Mouse (Mus musculus) urinary bladder, adult 2 months (tissue): Measurements from ENCODE around the gene Gm3336. TPM values are rescaled to one million over a fixed set of nuclear protein-coding genes. Genes with fewer than 3 reads are reported as not detected.

Experiments
- DNase-seq: peaks from one replicate; pipeline ENCODE4 v3.0.0; 2022; ENCODE audit warnings: low spot score
- polyA plus RNA-seq: library from polyadenylated mRNA; depleted of rRNA; stranded (reverse); fragments of >200 nt; gene quantifications from 2 replicates; pipeline ENCODE4 v1.2.3, GENCODE M21; 2012

The Gm3336 gene
- polyA plus RNA-seq, 1 experiment = 0.56 TPM

DNA sequence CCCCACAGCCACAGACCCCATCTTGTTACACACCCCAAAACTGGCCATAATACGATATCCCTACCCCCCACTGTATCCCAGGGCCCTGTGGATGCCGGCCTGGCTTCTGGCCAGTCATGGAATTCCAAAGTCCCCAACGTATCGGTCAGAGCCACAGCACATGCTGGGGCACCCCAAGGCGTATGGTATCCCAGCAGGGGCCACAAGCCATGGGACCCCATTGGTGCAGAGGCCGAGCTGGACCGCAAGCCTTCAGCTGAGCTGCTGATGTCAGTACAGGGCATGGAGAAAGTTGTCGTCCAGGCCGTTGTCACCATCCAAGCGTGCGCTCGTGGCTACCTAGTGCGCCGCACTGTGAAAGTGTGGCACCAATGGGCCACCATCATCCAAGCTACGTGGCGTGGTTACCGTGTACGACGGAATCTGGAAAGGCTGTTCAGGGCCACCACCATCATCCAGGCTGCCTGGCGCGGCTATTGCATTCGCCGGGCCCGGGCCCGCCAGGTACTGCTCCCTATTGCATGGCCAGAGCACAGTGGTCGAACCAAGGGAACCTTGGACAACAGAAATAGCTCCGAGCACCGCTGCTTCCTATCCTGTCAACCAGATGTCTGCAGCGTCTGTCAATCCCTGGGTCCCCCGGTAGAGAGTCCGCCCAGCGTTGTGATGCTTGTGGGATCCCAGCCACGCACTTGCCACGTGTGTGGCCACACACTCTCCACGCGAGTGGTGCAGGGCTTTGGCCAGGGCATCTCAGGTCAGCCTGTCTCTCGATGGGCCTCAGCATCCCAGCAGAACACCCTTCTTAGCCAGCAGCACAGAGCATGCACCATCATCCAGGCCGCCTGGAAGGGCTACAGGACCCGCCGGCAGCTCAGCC lies 1.6 kb upstream of the Gm3336 start:
- DNase-seq = peak; percentile 19

DNA sequence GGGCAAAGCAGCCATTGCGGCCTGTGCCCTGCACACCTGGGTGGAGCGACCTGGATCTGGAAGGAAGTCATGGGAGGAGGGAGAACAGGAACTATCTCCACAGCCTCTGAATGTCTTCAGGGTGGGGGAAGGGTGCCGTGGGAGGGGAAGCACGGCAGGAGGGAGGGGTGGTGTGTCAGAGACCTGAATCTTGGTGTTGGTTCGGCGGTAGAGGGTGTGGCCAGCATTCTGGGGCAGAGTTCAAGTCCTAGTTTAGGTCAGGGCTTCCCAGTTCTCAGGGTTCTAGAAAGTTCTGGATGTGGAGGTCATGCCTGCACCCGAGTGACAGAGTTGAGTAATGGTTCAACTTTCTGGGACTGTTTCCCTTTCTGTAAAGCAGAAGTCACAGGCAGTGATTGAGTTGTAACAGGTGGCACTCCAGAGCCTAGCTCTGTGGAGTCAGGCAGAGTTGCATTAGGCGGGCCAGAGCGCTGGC lies 1.5 kb downstream of the Gm3336 start:
- peak; percentile 20 for DNase-seq

GRCm38 (mm10) chr8:70720739-70721138 lies 2.4 kb downstream of the Gm3336 start:
- DNase-seq = peak; percentile 66

DNA sequence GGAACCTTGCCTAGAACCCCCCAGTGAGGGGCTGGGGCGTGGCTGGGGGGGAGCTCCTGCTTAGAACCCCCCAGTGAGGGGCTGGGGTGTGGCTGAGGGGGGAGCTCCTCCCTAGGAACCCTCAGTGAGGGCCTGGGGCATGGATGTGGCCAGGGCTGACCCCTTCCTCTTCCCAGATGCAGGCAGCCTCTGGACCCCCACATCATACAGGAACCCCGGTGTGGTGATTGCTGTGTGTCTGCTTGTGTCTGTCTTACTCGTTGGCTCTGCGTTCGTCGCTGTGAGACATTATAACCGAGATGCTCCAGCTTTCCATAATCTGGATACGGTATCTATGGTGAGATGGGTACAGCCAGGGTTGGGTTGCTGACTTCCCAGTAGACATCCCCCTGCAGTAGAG lies 3.3 kb downstream of the Gm3336 start:
- DNase-seq = peak; percentile 15

GRCm38 (mm10) chr8:70723486-70724210 lies 5.3 kb downstream of the Gm3336 start, which contains the start of gene Pde4c:
TSS of gene Pde4c (plus strand) at chr8:70723720.
- DNase-seq = no peak

GRCm38 (mm10) chr8:70724216-70724615 lies 5.9 kb downstream of the Gm3336 start:
- DNase-seq = no peak

- no peak for DNase-seq
These were observed 7.6 kb downstream of the Gm3336 start for GRCm38 (mm10) chr8:70725792-70726447.

- DNase-seq = no peak
These were observed 8.4 kb downstream of the Gm3336 start for GRCm38 (mm10) chr8:70726721-70727120.

GRCm38 (mm10) chr8:70729808-70730475 lies 11.6 kb downstream of the Gm3336 start:
- no peak for DNase-seq

DNA sequence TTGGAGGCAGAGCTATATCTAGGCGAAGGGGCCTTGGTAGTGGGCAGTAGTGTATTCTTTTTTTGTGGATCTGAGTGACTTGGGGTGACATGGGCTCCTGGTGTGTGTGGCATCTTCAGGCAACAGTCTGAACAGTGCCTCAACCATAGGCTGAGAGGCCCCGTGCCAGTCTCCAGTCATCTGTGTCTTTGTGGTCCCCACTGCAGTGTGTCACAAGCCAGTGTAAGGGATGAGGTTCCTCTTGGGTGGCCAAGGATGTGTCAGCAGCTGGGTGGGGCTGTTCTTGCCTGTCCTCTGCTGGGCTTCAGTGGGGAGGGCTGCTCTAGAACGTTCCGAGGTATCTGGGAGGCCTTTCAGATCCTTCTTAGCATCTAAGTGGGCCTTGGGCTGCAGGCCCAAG lies 12.6 kb downstream of the Gm3336 start:
- DNase-seq = no peak

- no peak for DNase-seq
These were observed 19.4 kb downstream of the Gm3336 start for GRCm38 (mm10) chr8:70737705-70738104.

- DNase-seq = peak; percentile 12
These were observed 19.9 kb downstream of the Gm3336 start for GRCm38 (mm10) chr8:70738211-70738610.

GRCm38 (mm10) chr8:70741661-70742060 lies 23.3 kb downstream of the Gm3336 start:
- peak; percentile 14 for DNase-seq

- DNase-seq = peak; percentile 17
These were observed 23.8 kb downstream of the Gm3336 start for GRCm38 (mm10) chr8:70742176-70742575.

- peak; percentile 18 for DNase-seq
These were observed 24.8 kb downstream of the Gm3336 start for GRCm38 (mm10) chr8:70742981-70743655.

DNA sequence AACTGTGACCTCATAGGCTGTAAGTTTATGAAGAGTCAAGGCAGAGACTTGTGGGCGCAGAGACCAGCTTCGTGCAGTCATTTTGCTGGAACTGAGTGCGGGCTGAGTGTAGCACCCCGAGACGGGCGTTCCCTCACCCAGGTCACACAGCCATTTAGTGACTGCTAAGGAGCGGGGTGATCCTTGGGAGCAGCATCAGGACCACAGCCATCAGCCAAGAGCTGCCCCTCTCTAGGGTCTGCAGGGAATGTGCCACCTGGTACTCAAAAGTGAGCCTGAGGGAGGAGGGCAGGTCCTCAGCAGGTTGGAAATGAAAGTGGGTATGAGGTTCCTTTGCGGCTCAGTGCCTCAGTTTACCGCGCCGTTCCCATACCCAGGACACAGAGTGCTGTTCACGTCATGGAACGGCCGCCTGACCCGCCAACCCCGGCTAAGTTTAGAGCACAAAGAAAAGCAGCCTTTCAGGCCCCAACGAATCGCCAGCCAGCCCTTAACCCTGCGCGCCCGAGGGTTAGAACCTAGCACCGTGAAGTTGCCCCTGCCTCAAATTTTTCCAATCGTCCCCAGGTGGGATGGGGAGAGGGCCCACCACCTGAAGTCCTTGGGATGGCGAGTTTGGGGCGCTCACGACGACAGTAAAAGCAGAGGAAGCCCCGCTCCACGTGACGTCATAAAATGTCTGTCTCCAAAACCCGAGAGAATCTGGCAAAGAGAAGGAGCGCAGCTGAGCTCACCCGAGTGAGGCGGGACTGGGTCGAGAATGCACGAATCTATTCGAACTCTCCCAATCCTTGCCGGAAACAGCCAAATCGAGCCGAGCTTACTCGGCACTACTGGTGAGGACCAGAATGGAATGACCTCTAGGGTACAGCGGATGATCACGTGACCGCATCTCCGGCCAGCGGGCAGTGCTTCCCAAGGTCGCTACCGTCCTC lies 25.6 kb downstream of the Gm3336 start:
- peak; percentile 26 for DNase-seq

DNA sequence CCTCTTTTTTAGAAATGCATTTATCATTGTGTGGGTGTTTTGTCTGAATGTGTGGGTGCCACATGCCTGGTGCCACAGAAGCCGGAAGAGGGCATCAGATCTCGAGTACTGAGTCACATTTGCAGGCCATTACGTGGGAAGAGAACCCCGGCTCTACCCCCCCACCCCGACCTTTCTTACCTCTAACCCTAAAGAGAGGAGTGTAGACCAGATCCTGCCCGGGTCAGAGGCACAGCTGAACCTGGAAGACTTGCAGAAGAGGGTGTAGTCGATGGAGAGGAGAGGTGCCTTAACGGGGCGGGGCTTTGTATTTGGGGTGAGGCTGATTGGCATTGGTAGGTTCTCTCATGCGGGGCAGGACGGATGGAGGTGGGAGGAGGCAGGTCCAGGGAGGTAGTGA lies 26.5 kb downstream of the Gm3336 start:
- DNase-seq = peak; percentile 18

GRCm38 (mm10) chr8:70745691-70746220 lies 27.4 kb downstream of the Gm3336 start:
- DNase-seq = peak; percentile 15

- DNase-seq = no peak
These were observed 28.3 kb downstream of the Gm3336 start for GRCm38 (mm10) chr8:70746676-70747075.
